Mouse (Mus musculus): ENCODE results near the gene Uhrf1bp1.

- TF ChIP-seq CTCF (IDR thresholded peaks at IDR 0.05; ENCODE audit: extremely low read depth, insufficient read depth, low read length) (no peak), POLR2A (IDR thresholded peaks at IDR 0.05; ENCODE audit: extremely low read depth, insufficient read depth, low read length) (no peak)
Measured at GRCm38 (mm10) chr17:27934136-27934910, 78.1 kb downstream of the Uhrf1bp1 start.

All from cortical plate, adult 2 months (tissue).